Mouse (Mus musculus) layer of hippocampus, adult 11-12 months (tissue): ENCODE measurements at regions not wholly inside any gene's neighbourhood (a gene's known extent, or its start where the extent isn't known, plus 50 kb on each side); places are given as distances from the start of the nearest gene placed in this dataset.

Source experiments
- DNase-seq: peaks from one replicate; pipeline ENCODE4 v3.0.0; 2022; ENCODE audit warnings: low spot score

- DNase-seq, result no peak
These were observed 66.3 kb downstream of the Fam50b start for GRCm38 (mm10) chr13:34800906-34801305.

- no peak for DNase-seq
These were observed 68.5 kb upstream of the Prpf4b start for GRCm38 (mm10) chr13:34806532-34807092.

- no peak for DNase-seq
These were observed 65.6 kb upstream of the Prpf4b start for GRCm38 (mm10) chr13:34809536-34809935.

- DNase-seq, result peak; percentile 27
These were observed 60.7 kb upstream of the Prpf4b start for GRCm38 (mm10) chr13:34814161-34815056.

GRCm38 (mm10) chr13:34815057-34815410 lies 60.1 kb upstream of the Prpf4b start:
- no peak for DNase-seq

GRCm38 (mm10) chr13:34818211-34818610 lies 56.9 kb upstream of the Prpf4b start:
- no peak for DNase-seq

- DNase-seq, result peak; percentile 15
These were observed 54.7 kb upstream of the Prpf4b start for GRCm38 (mm10) chr13:34820423-34820822.

GRCm38 (mm10) chr13:34821946-34822345 lies 53.2 kb upstream of the Prpf4b start:
- DNase-seq, result no peak

GRCm38 (mm10) chr13:34824157-34824556 lies 50.9 kb upstream of the Prpf4b start:
- DNase-seq, result no peak
